Mouse (Mus musculus): Measurements from ENCODE around the gene Map1b. TPM values are rescaled to one million over a fixed set of nuclear protein-coding genes. Genes with fewer than 3 reads are reported as not detected.

Map1b gene
- polyA plus RNA-seq, 2 experiments = 17.5 to 142 TPM

- peak overlapping the region; percentile 73 for H3K4me3 ChIP-seq (replicated peaks; ENCODE audit: low read length)
- H3K9me3 ChIP-seq (ENCODE audit: control insufficient read depth, low read length) = no peaks in the 10 kb centered on the region
- peak overlapping the region; percentile 88 for H3K4me2 ChIP-seq (replicated peaks; ENCODE audit: low read depth, low read length, severe bottlenecking)
- peak; percentile 76 for ATAC-seq (ENCODE audit: low FRiP score, low read depth)
- no peaks in the 10 kb centered on the region for H3K27me3 ChIP-seq (ENCODE audit: control insufficient read depth, insufficient read depth, low read length)
- H3K27ac ChIP-seq (replicated peaks; ENCODE audit: low read depth, low read length) = peak overlapping the region; percentile 33; the same call in 1 of the 2 replicates
- peak; percentile 91 for DNase-seq (ENCODE audit: low spot score)
- peak overlapping the region; percentile 66 for H3K9ac ChIP-seq (ENCODE audit: low read depth, low read length, severe bottlenecking)
- H3K36me3 ChIP-seq (ENCODE audit: control insufficient read depth, insufficient read depth, low read length) = no peaks in the 10 kb centered on the region
- 1% methylated on average over 20 of the region's 48 CpGs for WGBS
- H3K4me1 ChIP-seq (ENCODE audit: control insufficient read depth, insufficient read depth, low read length) = peaks cover 18% of the 10 kb centered on the region
- no peak for TF ChIP-seq POLR2A (IDR thresholded peaks at IDR 0.05; ENCODE audit: borderline replicate concordance, extremely low read depth, insufficient read depth, insufficient read length)
Observed at GRCm38 (mm10) chr13:99514917-99515591, 1.3 kb downstream of the Map1b start.

GRCm38 (mm10) chr13:99513990-99514389, 2.4 kb downstream of the Map1b start:
- 31% methylated on average over 10 of the region's 10 CpGs for WGBS
- no peak for ATAC-seq (ENCODE audit: low FRiP score, low read depth)
- H3K4me2 ChIP-seq (replicated peaks; ENCODE audit: low read depth, low read length, severe bottlenecking) = peak overlapping the region; percentile 88
- H3K4me1 ChIP-seq (ENCODE audit: control insufficient read depth, insufficient read depth, low read length) = peaks cover 26% of the 10 kb centered on the region
- peak overlapping the region; percentile 73 for H3K4me3 ChIP-seq (replicated peaks; ENCODE audit: low read length)
- no peaks in the 10 kb centered on the region for H3K36me3 ChIP-seq (ENCODE audit: control insufficient read depth, insufficient read depth, low read length)
- H3K9ac ChIP-seq (ENCODE audit: low read depth, low read length, severe bottlenecking) = peak overlapping the region; percentile 34; the same call in 1 of the 2 replicates
- no peak overlapping the region for H3K27ac ChIP-seq (replicated peaks; ENCODE audit: low read depth, low read length)
- DNase-seq (ENCODE audit: low spot score) = peak; percentile 27
- no peak for TF ChIP-seq POLR2A (IDR thresholded peaks at IDR 0.05; ENCODE audit: borderline replicate concordance, extremely low read depth, insufficient read depth, insufficient read length)
- H3K27me3 ChIP-seq (ENCODE audit: control insufficient read depth, insufficient read depth, low read length) = no peaks in the 10 kb centered on the region
- H3K9me3 ChIP-seq (ENCODE audit: control insufficient read depth, low read length) = no peaks in the 10 kb centered on the region

- Histone ChIP-seq H3K27me3 (ENCODE audit: control insufficient read depth, insufficient read depth, low read length) (no peaks in the 10 kb centered on the region), H3K9ac (ENCODE audit: low read depth, low read length, severe bottlenecking) (no peak overlapping the region), H3K36me3 (ENCODE audit: control insufficient read depth, insufficient read depth, low read length) (no peaks in the 10 kb centered on the region), H3K4me1 (ENCODE audit: control insufficient read depth, insufficient read depth, low read length) (peaks cover 29% of the 10 kb centered on the region), H3K9me3 (ENCODE audit: control insufficient read depth, low read length) (no peaks in the 10 kb centered on the region), H3K4me3 (replicated peaks; ENCODE audit: low read length) (peak overlapping the region; percentile 14; the same call in 1 of the 2 replicates), H3K4me2 (replicated peaks; ENCODE audit: low read depth, low read length, severe bottlenecking) (peak overlapping the region; percentile 88; the same call in 1 of the 2 replicates), H3K27ac (replicated peaks; ENCODE audit: low read depth, low read length) (no peak overlapping the region)
- DNase-seq (ENCODE audit: low spot score) = peak; percentile 54
- no peak for ATAC-seq (ENCODE audit: low FRiP score, low read depth)
- no peak for TF ChIP-seq POLR2A (IDR thresholded peaks at IDR 0.05; ENCODE audit: borderline replicate concordance, extremely low read depth, insufficient read depth, insufficient read length)
- WGBS = 14% methylated on average over 7 of the region's 7 CpGs
Observed at GRCm38 (mm10) chr13:99513138-99513537, 3.2 kb downstream of the Map1b start.

- peak; percentile 31 for DNase-seq (ENCODE audit: low spot score)
- H3K27me3 ChIP-seq (ENCODE audit: control insufficient read depth, insufficient read depth, low read length) = no peaks in the 10 kb centered on the region
- H3K9ac ChIP-seq (ENCODE audit: low read depth, low read length, severe bottlenecking) = no peak overlapping the region
- no peak for ATAC-seq (ENCODE audit: low FRiP score, low read depth)
- no peaks in the 10 kb centered on the region for H3K9me3 ChIP-seq (ENCODE audit: control insufficient read depth, low read length)
- H3K4me1 ChIP-seq (ENCODE audit: control insufficient read depth, insufficient read depth, low read length) = peaks cover 32% of the 10 kb centered on the region
- H3K4me2 ChIP-seq (replicated peaks; ENCODE audit: low read depth, low read length, severe bottlenecking) = no peak overlapping the region
- no peak overlapping the region for H3K27ac ChIP-seq (replicated peaks; ENCODE audit: low read depth, low read length)
- no peak overlapping the region for H3K4me3 ChIP-seq (replicated peaks; ENCODE audit: low read length)
- 23% methylated on average over 4 of the region's 4 CpGs for WGBS
- H3K36me3 ChIP-seq (ENCODE audit: control insufficient read depth, insufficient read depth, low read length) = peaks cover 15% of the 10 kb centered on the region
- TF ChIP-seq POLR2A (IDR thresholded peaks at IDR 0.05; ENCODE audit: borderline replicate concordance, extremely low read depth, insufficient read depth, insufficient read length) = no peak
Observed at GRCm38 (mm10) chr13:99509896-99510295, 6.4 kb downstream of the Map1b start.

GRCm38 (mm10) chr13:99506580-99506962, 9.8 kb downstream of the Map1b start:
- Histone ChIP-seq H3K4me2 (replicated peaks; ENCODE audit: low read depth, low read length, severe bottlenecking) (no peak overlapping the region), H3K9me3 (ENCODE audit: control insufficient read depth, low read length) (no peaks in the 10 kb centered on the region), H3K36me3 (ENCODE audit: control insufficient read depth, insufficient read depth, low read length) (peaks cover 15% of the 10 kb centered on the region), H3K4me3 (replicated peaks; ENCODE audit: low read length) (no peak overlapping the region), H3K9ac (ENCODE audit: low read depth, low read length, severe bottlenecking) (no peak overlapping the region), H3K27ac (replicated peaks; ENCODE audit: low read depth, low read length) (no peak overlapping the region), H3K4me1 (ENCODE audit: control insufficient read depth, insufficient read depth, low read length) (peaks cover 42% of the 10 kb centered on the region), H3K27me3 (ENCODE audit: control insufficient read depth, insufficient read depth, low read length) (no peaks in the 10 kb centered on the region)
- ATAC-seq (ENCODE audit: low FRiP score, low read depth) = no peak
- TF ChIP-seq POLR2A (IDR thresholded peaks at IDR 0.05; ENCODE audit: borderline replicate concordance, extremely low read depth, insufficient read depth, insufficient read length) = no peak
- DNase-seq (ENCODE audit: low spot score) = peak; percentile 28
- 34% methylated on average over 2 of the region's 2 CpGs for WGBS
